Mouse (Mus musculus): ENCODE results near the gene Clspn.

DNA sequence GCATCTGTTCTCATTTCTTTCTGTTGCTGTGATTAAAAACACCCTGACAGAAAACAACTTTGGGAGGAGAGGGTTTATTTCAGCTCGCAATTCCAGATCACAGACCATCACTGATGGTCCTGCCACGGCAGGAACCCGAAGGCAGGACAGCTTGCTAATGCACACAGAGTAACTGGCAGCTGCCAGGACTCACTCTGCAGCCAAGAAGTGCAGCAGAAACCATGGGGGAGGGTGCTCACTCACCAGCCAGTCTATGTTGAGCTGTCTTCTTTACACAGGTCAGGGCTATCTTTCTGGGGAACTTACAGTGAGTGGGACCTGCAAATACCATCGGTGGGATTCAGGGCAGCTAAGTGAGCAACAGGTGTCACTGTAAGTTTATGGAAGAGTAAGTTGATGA is 80.7 kb downstream of the Clspn start:
- no peak for TF ChIP-seq CTCF (IDR thresholded peaks at IDR 0.05; ENCODE audit: low read depth)
- no peak for TF ChIP-seq EP300 (IDR thresholded peaks at IDR 0.05; ENCODE audit: low read depth)

Measured in liver, embryonic 14.5 days (tissue).